Mouse (Mus musculus) ES-Bruce4 (cell line): Measurements from ENCODE around the gene Prss30.

Experiments used
- CTCF ChIP-seq: IDR thresholded peaks from one replicate; pipeline ENCODE4 v1.8.1; 2011; ENCODE audit warnings: low read depth, low read length
- EP300 ChIP-seq: IDR thresholded peaks from 2 replicates; pipeline ENCODE4 v1.6.1; 2011; ENCODE audit warnings: low read depth, low read length; ENCODE audit not compliant: insufficient read depth

DNA sequence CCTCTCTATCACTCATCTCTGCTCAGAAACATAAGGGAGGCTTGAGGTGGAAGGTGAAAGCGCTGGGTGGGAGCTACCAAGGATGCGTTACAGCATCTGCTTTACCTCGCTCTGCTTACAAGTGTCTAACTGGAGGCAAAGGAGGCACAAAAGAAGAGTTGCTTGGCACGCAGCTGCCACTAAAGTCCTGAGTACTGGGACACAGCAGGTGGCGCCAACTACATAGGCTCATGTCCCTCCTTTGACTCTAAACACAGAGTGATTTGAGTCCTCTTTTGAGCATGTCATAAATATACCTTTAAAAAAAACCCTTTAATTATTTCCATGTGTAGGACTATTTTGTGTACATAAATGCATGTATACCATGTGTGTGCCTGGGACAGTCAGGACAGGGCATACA is 29.3 kb upstream of the Prss30 start:
- TF ChIP-seq CTCF (peak; percentile 45), EP300 (no peak)
